Mouse (Mus musculus): ENCODE data around the gene Dusp3. TPM values are rescaled to one million over a fixed set of nuclear protein-coding genes. Genes with fewer than 3 reads are reported as not detected.
A peak's percentile ranks its signal among the peaks of the same experiment; 100 is the strongest.

The Dusp3 gene
- total and polyA plus RNA-seq, 2 experiments from 2014 or later = 36.3 to 44.1 TPM

DNA sequence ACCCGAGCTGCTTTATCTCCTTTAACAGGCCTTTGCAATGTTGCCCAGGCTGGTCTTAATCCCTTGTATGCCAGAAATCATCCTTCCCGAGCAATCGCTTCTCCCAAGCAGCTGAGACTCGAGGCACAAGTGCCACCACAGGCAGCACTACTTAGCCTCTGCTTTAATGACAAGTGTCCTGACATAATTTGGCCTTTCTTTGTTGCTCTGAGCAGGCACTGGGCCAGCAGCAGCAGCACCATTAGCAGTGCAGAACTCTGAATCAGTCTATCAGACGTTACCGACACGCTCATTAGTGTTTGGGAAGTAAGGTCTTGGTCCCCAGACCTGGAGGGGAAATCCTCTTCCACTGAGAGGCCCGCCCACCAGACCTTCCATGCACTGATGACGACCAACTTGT is 32.9 kb upstream of the Dusp3 start:
- Histone ChIP-seq H3K36me3 (ENCODE audit: insufficient read depth, low read length) (peaks cover 25% of the 10 kb centered on the region), H3K9ac (replicated peaks; ENCODE audit: low read length, poor library complexity, severe bottlenecking) (no peak overlapping the region), H3K4me3 (ENCODE audit: low read depth, low read length) (no peak overlapping the region), H3K9me3 (ENCODE audit: low read length) (no peaks in the 10 kb centered on the region), H3K4me2 (ENCODE audit: low read depth, low read length, poor library complexity, severe bottlenecking) (no peak overlapping the region), H3K27me3 (ENCODE audit: insufficient read depth, low read length) (no peaks in the 10 kb centered on the region), H3K4me1 (ENCODE audit: insufficient read depth, low read length) (no peaks in the 10 kb centered on the region), H3K27ac (ENCODE audit: low read depth, low read length) (no peak overlapping the region)
- ATAC-seq (ENCODE audit: low FRiP score) (no peak), DNase-seq (ENCODE audit: low spot score) (no peak)
- WGBS = 58% methylated on average over 9 of the region's 9 CpGs
- TF ChIP-seq CTCF (IDR thresholded peaks at IDR 0.05) = no peak

DNA sequence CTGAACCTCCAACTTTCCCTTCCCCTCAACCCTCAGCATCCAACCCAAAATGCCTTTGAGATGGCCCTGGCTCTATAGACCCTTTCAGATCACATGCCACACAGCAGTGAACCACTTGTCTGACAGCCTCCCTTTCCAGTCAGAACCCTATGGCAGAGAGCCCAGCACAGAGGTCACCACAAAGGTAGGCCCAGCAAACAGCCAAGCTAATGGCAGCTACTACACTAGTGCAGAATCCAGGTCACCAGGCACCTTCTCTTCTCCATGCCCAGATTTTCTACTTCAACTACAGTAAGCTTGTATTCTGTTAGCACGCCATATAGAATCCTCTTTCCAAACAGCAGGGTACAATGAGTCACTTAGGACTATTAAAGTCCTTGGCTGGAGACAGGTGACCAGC is 29.3 kb upstream of the Dusp3 start:
- Histone ChIP-seq H3K27ac (ENCODE audit: low read depth, low read length) (no peak overlapping the region), H3K9ac (replicated peaks; ENCODE audit: low read length, poor library complexity, severe bottlenecking) (no peak overlapping the region), H3K4me2 (ENCODE audit: low read depth, low read length, poor library complexity, severe bottlenecking) (no peak overlapping the region), H3K4me1 (ENCODE audit: insufficient read depth, low read length) (no peaks in the 10 kb centered on the region), H3K27me3 (ENCODE audit: insufficient read depth, low read length) (no peaks in the 10 kb centered on the region), H3K9me3 (ENCODE audit: low read length) (no peaks in the 10 kb centered on the region), H3K4me3 (ENCODE audit: low read depth, low read length) (no peak overlapping the region), H3K36me3 (ENCODE audit: insufficient read depth, low read length) (peaks cover 42% of the 10 kb centered on the region)
- no peak for TF ChIP-seq CTCF (IDR thresholded peaks at IDR 0.05)
- DNase-seq (ENCODE audit: low spot score) (no peak), ATAC-seq (ENCODE audit: low FRiP score) (no peak)
- 96% methylated on average over 1 of the region's 1 CpGs for WGBS

- H3K9me3 ChIP-seq (ENCODE audit: low read length) = no peaks in the 10 kb centered on the region
- H3K4me1 ChIP-seq (ENCODE audit: insufficient read depth, low read length) = no peaks in the 10 kb centered on the region
- 59% methylated on average over 6 of the region's 6 CpGs for WGBS
- H3K27me3 ChIP-seq (ENCODE audit: insufficient read depth, low read length) = no peaks in the 10 kb centered on the region
- TF ChIP-seq CTCF (IDR thresholded peaks at IDR 0.05) = no peak
- no peak overlapping the region for H3K4me2 ChIP-seq (ENCODE audit: low read depth, low read length, poor library complexity, severe bottlenecking)
- no peak overlapping the region for H3K4me3 ChIP-seq (ENCODE audit: low read depth, low read length)
- no peak overlapping the region for H3K27ac ChIP-seq (ENCODE audit: low read depth, low read length)
- DNase-seq (ENCODE audit: low spot score) (no peak), ATAC-seq (ENCODE audit: low FRiP score) (no peak)
- peaks cover 42% of the 10 kb centered on the region for H3K36me3 ChIP-seq (ENCODE audit: insufficient read depth, low read length)
- H3K9ac ChIP-seq (replicated peaks; ENCODE audit: low read length, poor library complexity, severe bottlenecking) = no peak overlapping the region
These were observed 28.7 kb upstream of the Dusp3 start for GRCm38 (mm10) chr11:102015472-102015871.

DNA sequence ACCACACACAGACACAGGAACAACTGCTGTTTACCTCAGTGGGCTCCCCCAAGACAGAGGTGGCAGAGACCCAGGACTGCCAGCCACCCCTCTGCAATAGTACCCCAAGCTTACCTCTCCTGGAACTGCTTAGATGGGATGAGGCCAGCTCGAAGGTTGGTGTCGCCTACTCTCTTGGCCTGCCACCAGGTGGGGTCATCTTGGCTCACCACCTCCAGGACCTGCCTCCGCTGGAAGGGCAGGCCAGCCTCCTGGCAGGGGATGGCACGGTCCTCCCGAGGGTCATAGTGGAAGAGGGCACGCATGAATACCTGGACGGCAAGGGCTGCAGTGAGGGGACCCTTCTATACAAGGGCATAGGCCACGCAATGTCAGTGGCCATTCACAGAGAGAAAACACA is 26.4 kb upstream of the Dusp3 start:
- H3K27ac ChIP-seq (ENCODE audit: low read depth, low read length) = no peak overlapping the region
- H3K27me3 ChIP-seq (ENCODE audit: insufficient read depth, low read length) = no peaks in the 10 kb centered on the region
- H3K4me2 ChIP-seq (ENCODE audit: low read depth, low read length, poor library complexity, severe bottlenecking) = no peak overlapping the region
- H3K4me3 ChIP-seq (ENCODE audit: low read depth, low read length) = no peak overlapping the region
- H3K4me1 ChIP-seq (ENCODE audit: insufficient read depth, low read length) = no peaks in the 10 kb centered on the region
- peaks cover 51% of the 10 kb centered on the region for H3K36me3 ChIP-seq (ENCODE audit: insufficient read depth, low read length)
- no peak; the same call in 1 of the 2 replicates for TF ChIP-seq CTCF (IDR thresholded peaks at IDR 0.05)
- ATAC-seq (ENCODE audit: low FRiP score) (no peak), DNase-seq (ENCODE audit: low spot score) (no peak)
- H3K9me3 ChIP-seq (ENCODE audit: low read length) = no peaks in the 10 kb centered on the region
- no peak overlapping the region for H3K9ac ChIP-seq (replicated peaks; ENCODE audit: low read length, poor library complexity, severe bottlenecking)
- WGBS = 94% methylated on average over 8 of the region's 8 CpGs

DNA sequence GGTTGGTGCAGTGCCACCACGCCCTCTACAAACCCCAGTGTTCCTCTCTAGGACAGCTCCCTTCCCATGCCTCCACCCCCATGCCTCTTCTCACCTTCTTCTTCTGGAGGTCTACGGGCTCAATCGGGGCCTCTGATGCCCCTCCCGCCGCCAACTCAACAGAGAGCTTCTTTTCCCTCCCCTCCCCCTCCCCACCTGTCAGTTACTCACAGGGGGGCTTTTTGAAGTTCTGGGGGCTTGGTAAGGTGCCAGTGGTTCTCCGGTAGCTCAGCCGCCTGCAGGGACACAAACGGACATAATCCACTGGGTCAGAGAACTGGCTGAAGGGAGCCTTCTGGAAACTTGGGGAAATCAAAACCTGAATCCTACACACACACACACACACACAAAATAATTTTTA is 24.7 kb upstream of the Dusp3 start:
- 73% methylated on average over 8 of the region's 8 CpGs for WGBS
- H3K27me3 ChIP-seq (ENCODE audit: insufficient read depth, low read length) = no peaks in the 10 kb centered on the region
- no peak for TF ChIP-seq CTCF (IDR thresholded peaks at IDR 0.05)
- ATAC-seq (ENCODE audit: low FRiP score) (no peak), DNase-seq (ENCODE audit: low spot score) (no peak)
- peaks cover 62% of the 10 kb centered on the region for H3K36me3 ChIP-seq (ENCODE audit: insufficient read depth, low read length)
- no peaks in the 10 kb centered on the region for H3K9me3 ChIP-seq (ENCODE audit: low read length)
- no peak overlapping the region for H3K4me3 ChIP-seq (ENCODE audit: low read depth, low read length)
- H3K4me2 ChIP-seq (ENCODE audit: low read depth, low read length, poor library complexity, severe bottlenecking) = no peak overlapping the region
- no peak overlapping the region for H3K9ac ChIP-seq (replicated peaks; ENCODE audit: low read length, poor library complexity, severe bottlenecking)
- no peaks in the 10 kb centered on the region for H3K4me1 ChIP-seq (ENCODE audit: insufficient read depth, low read length)
- H3K27ac ChIP-seq (ENCODE audit: low read depth, low read length) = no peak overlapping the region

DNA sequence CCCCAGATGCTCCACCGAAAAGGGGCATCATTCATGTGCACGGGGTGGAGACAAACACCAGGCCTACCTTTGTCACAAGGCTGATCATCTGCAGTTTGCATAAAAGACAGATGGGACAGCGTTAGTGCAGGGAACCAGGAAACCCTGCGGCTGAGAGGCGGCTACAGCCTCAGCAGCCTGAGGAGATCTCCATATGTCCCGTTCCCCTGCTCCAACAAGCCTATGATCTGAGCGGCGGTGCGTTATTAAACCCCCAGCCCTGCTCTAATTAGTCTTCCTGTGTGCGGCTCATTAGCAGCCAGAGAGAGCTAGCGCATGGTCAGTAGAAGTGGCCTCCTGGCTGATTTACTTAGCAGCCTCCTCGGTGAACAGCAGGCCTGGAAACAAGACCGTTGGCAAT is 23.3 kb upstream of the Dusp3 start:
- ATAC-seq (ENCODE audit: low FRiP score) = no peak
- Histone ChIP-seq H3K27ac (ENCODE audit: low read depth, low read length) (no peak overlapping the region), H3K36me3 (ENCODE audit: insufficient read depth, low read length) (peaks cover 53% of the 10 kb centered on the region), H3K4me1 (ENCODE audit: insufficient read depth, low read length) (no peaks in the 10 kb centered on the region), H3K27me3 (ENCODE audit: insufficient read depth, low read length) (no peaks in the 10 kb centered on the region), H3K4me2 (ENCODE audit: low read depth, low read length, poor library complexity, severe bottlenecking) (no peak overlapping the region), H3K4me3 (ENCODE audit: low read depth, low read length) (no peak overlapping the region), H3K9ac (replicated peaks; ENCODE audit: low read length, poor library complexity, severe bottlenecking) (no peak overlapping the region), H3K9me3 (ENCODE audit: low read length) (no peaks in the 10 kb centered on the region)
- peak; percentile 90 for DNase-seq (ENCODE audit: low spot score)
- no peak for TF ChIP-seq CTCF (IDR thresholded peaks at IDR 0.05)
- 53% methylated on average over 13 of the region's 13 CpGs for WGBS

Measured in midbrain, postnatal 0 days (tissue).